Mouse (Mus musculus) layer of hippocampus, postnatal 25 days (tissue): ENCODE results near the gene Map2k2. TPM values are rescaled to one million over a fixed set of nuclear protein-coding genes. Genes with fewer than 3 reads are reported as not detected.
"Not testable (repeated sequence)": the region's sequence is repeated elsewhere in the genome, so short reads cannot be mapped to it uniquely, and the experiment has no call there.

Experiments used
- DNase-seq, 2 experiments: peaks; one replicate each; pipeline ENCODE4 v3.0.0; 2022; ENCODE audit warnings: mixed read lengths in 2 of 2, low spot score in 1 of 2; ENCODE audit errors: extremely low spot score in 1 of 2
- microRNA-seq, 2 experiments: library from miRNA; unstranded; fragments of <30 nt; microRNA quantifications; one replicate each; pipeline ENCODE4 v1.2.0; 2021
- total RNA-seq, 2 experiments: library from RNA; stranded (reverse); gene quantifications; 2 replicates each; pipeline ENCODE4 v1.2.3; 2021

Gene Map2k2
- total RNA-seq, 2 experiments from 2014 or later, result 123 to 127 TPM

GRCm38 (mm10) chr10:81174617-81175344, 69.1 kb downstream of the Map2k2 start:
- DNase-seq, result peak; percentile 82 to 87

DNA sequence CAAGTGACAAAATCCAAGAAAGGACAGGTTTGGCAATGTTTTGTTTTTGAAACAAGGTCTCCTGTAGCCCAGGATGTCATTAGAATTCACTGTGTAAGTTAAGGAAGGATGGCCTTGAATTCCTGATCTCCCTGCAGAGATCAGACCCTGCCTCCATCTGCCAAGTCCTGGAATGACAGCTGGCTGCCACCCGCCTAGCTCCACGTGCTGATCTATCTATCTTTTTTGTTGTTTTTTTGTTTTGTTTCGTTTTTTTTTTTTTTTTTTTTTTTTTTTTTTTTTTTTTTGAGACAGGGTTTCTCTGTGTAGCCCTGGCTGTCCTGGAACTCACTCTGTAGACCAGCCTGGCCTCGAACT, 69.6 kb downstream of the Map2k2 start:
- DNase-seq, result not testable (repeated sequence)

GRCm38 (mm10) chr10:81175936-81176465, 70.3 kb downstream of the Map2k2 start:
- no peak for DNase-seq

DNA sequence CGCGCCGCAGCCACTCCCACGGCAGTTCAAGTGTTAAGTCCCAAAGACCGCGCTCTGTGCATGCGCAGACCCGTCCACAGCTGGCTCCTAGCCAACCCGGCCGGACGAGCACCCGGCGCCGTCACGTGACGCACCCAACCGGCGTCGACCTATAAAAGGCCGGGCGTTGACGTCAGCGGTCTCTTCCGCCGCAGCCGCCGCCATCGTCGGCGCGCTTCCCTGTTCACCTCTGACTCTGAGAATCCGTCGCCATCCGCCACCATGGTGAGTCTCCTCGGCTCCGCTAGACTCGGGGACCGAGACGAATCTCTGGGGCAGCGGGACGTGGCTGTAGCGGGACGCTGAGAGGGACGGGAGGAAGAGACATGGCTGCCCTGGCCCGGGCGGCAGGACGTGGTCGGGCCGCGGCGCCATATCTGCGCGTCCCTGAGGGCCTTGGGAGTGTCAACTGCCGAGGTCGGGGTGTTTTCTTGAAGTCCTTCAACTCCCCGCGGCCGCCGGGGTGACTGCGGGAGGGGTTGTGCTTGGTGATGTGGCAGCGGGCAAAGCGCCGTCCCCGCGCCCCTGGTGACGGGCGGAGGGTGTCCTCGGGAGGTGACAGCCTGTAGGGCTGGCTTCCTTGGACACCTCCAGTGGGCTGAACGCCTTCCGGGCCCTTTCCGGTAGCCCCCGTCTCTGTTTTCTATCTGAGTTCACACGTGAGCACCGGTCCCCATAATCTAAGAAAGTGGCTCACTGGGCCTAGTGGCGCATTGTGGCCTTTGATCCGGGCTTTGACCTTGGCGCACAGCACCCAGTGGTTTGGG, 71.0 kb downstream of the Map2k2 start, which contains the start of gene Eef2:
Eef2 (plus strand) TSS at position 166 of the 806 bp plus-strand sequence.
- peak; percentile 99 to 100 for DNase-seq

DNA sequence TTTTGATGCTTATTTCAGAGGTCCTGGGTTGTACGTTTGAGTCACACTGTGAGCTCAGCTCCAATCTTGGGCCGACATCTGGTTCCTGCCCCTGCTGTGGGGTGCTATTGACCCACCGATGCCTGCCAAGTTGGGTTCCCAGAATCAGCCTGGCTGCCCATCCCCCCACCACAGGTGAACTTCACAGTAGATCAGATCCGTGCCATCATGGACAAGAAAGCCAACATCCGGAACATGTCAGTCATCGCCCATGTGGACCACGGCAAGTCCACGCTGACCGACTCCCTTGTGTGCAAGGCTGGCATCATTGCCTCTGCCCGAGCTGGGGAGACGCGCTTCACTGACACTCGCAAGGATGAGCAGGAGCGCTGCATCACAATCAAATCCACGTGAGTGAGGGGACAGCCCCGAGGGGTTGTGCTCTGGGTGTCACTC, 71.8 kb downstream of the Map2k2 start:
- DNase-seq, result no peak

DNA sequence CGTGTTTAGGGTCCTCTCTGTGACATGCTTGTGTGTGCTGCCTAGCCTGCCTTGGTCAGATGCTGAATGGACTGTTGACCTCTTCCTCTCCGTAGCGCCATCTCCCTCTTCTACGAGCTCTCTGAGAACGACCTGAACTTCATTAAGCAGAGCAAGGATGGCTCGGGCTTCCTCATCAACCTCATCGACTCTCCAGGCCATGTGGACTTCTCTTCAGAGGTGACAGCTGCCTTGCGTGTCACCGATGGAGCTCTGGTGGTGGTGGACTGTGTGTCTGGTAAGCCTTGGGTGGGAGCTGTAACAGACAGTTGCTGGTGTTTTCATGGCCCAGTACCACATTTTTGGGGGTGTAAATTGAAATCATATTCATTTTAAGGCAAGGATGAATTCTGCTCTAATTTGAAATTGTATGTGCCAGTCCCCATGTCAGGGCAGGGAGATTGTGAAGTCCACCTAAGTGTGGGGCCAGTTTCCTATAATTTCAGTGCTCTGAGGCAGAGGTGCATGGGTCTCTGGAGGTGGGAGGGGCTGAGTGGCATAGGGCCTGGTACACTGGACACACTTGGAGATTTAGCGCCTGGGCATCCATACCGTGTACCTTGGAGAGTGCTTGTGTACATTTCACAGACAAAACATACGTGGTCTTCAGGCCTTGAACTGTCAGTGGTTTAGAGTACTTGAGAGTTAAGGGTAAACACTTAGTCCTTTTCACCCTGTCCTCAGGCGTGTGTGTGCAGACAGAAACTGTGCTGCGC, 72.4 kb downstream of the Map2k2 start:
- DNase-seq, result no peak

GRCm38 (mm10) chr10:81178927-81179326, 73.2 kb downstream of the Map2k2 start:
- no peak for DNase-seq

- DNase-seq, result no peak
These were observed 74.0 kb downstream of the Map2k2 start for GRCm38 (mm10) chr10:81179451-81180342.

- DNase-seq, result no peak
These were observed 75.2 kb downstream of the Map2k2 start for GRCm38 (mm10) chr10:81180946-81181345.

- DNase-seq, result not testable (repeated sequence)
These were observed 76.1 kb downstream of the Map2k2 start for GRCm38 (mm10) chr10:81181860-81182259.

GRCm38 (mm10) chr10:81182336-81183333, 76.9 kb downstream of the Map2k2 start, which contains the start of gene Dapk3:
Gene Dapk3, plus strand, starts transcription at chr10:81183005.
- peak; percentile 88 to 97 for DNase-seq

Small RNA genes within 50 kb of the gene (microRNA-seq; reads per million reads assigned to microRNA genes)
- gene Mir5615-1 (0 reads per million in 2 experiments), gene Mir5615-2 (0 reads per million in 2 experiments)

Other genes starting within 250 kb of the Map2k2 start
- gene Tmprss9, start 234.1 kb upstream of the Map2k2 start, total RNA-seq, result under 1 TPM; 0.40 to 0.62 TPM
- gene Timm13, start 204.9 kb upstream of the Map2k2 start, total RNA-seq, result 100 to 1,000 TPM; 145 to 167 TPM
- 10 to 100 TPM; 17.5 to 19.6 TPM for gene Lmnb2, start 187.7 kb upstream of the Map2k2 start, total RNA-seq
- gene Gadd45b, start 175.8 kb upstream of the Map2k2 start, total RNA-seq, result 10 to 100 TPM; 15.0 to 16.7 TPM
- gene Gng7, start 91.0 kb upstream of the Map2k2 start, total RNA-seq, result 100 to 1,000 TPM; 180 to 184 TPM
- gene Diras1, start 80.3 kb upstream of the Map2k2 start, total RNA-seq, result 100 to 1,000 TPM in 1 of 2 experiments, 10 to 100 TPM in 1; 98.7 to 103 TPM
- 10 to 100 TPM; 67.5 to 74.9 TPM for gene Slc39a3, start 68.5 kb upstream of the Map2k2 start, total RNA-seq
- gene Sgta, start 45.7 kb upstream of the Map2k2 start, total RNA-seq, result 100 to 1,000 TPM; 171 to 178 TPM
- gene Thop1, start 35.9 kb upstream of the Map2k2 start, total RNA-seq, result 10 to 100 TPM; 51.3 to 54.6 TPM
- under 1 TPM; 0.81 to 0.94 TPM for gene Creb3l3, start 7.0 kb upstream of the Map2k2 start, total RNA-seq
- 100 to 1,000 TPM in 1 of 2 experiments, 10 to 100 TPM in 1; 94.7 to 101 TPM for gene Zbtb7a, start 29.3 kb downstream of the Map2k2 start, total RNA-seq
- 10 to 100 TPM; 28.2 to 28.9 TPM for gene Pias4, start 62.0 kb downstream of the Map2k2 start, total RNA-seq
- 100 to 1,000 TPM; 896 to 944 TPM for gene Eef2, start 70.7 kb downstream of the Map2k2 start, total RNA-seq
- gene Dapk3, start 77.1 kb downstream of the Map2k2 start, total RNA-seq, result 10 to 100 TPM; 71.7 to 71.8 TPM
- not detected for gene 4930442H23Rik, start 77.9 kb downstream of the Map2k2 start, total RNA-seq
- under 1 TPM; 0.19 to 0.20 TPM for gene Nmrk2, start 96.1 kb downstream of the Map2k2 start, total RNA-seq
- gene Atcay, start 124.9 kb downstream of the Map2k2 start, total RNA-seq, result 100 to 1,000 TPM; 154 to 155 TPM
- 10 to 100 TPM; 55.6 to 69.0 TPM for gene Zfr2, start 127.2 kb downstream of the Map2k2 start, total RNA-seq
- gene Matk, start 147.0 kb downstream of the Map2k2 start, total RNA-seq, result 100 to 1,000 TPM; 222 to 244 TPM
- gene Mrpl54, start 161.0 kb downstream of the Map2k2 start, total RNA-seq, result 10 to 100 TPM; 38.6 to 44.0 TPM
- gene Apba3, start 161.0 kb downstream of the Map2k2 start, total RNA-seq, result 10 to 100 TPM; 35.4 to 39.5 TPM
- gene Tjp3, start 185.7 kb downstream of the Map2k2 start, total RNA-seq, result 1 to 10 TPM in 1 of 2 experiments, under 1 TPM in 1; 0.86 to 1.2 TPM
- gene Pip5k1c, start 187.0 kb downstream of the Map2k2 start, total RNA-seq, result 100 to 1,000 TPM; 306 to 318 TPM
- gene Cactin, start 215.2 kb downstream of the Map2k2 start, total RNA-seq, result 10 to 100 TPM; 28.1 to 30.0 TPM
- 1 to 10 TPM; 1.1 to 1.5 TPM for gene Tbxa2r, start 222.8 kb downstream of the Map2k2 start, total RNA-seq
- gene Gipc3, start 237.4 kb downstream of the Map2k2 start, total RNA-seq, result 1 to 10 TPM; 1.6 to 1.9 TPM
- 10 to 100 TPM; 31.3 to 31.6 TPM for gene Hmg20b, start 244.6 kb downstream of the Map2k2 start, total RNA-seq